Mouse (Mus musculus) forebrain, embryonic 10.5 days (tissue): ENCODE measurements at regions not wholly inside any gene's neighbourhood (a gene's known extent, or its start where the extent isn't known, plus 50 kb on each side); places are given as distances from the start of the nearest gene placed in this dataset.

Experiments used
- DNase-seq: peaks from one replicate; pipeline ENCODE4 v3.0.0-alpha.2; 2017; ENCODE audit warnings: low spot score; ENCODE audit errors: extremely low spot score
- H3K27ac ChIP-seq: fragments of 300-500 bp; sonication (generic); 2 replicates; pipeline ENCODE4 v1.5.1; 2016; ENCODE audit warnings: mild to moderate bottlenecking
- H3K27me3 ChIP-seq: fragments of 300-500 bp; sonication (generic); 2 replicates; pipeline ENCODE4 v1.6.1; 2016; ENCODE audit warnings: mild to moderate bottlenecking; ENCODE audit not compliant: poor library complexity, severe bottlenecking
- H3K36me3 ChIP-seq: fragments of 300-500 bp; sonication (generic); replicated peaks from 2 replicates; pipeline ENCODE4 v1.6.1; 2016; ENCODE audit warnings: mild to moderate bottlenecking, moderate library complexity
- H3K4me1 ChIP-seq: fragments of 300-500 bp; sonication (generic); 2 replicates; pipeline ENCODE4 v1.6.1; 2016
- H3K4me3 ChIP-seq: fragments of 300-500 bp; sonication (generic); 2 replicates; pipeline ENCODE4 v1.5.1; 2016; ENCODE audit warnings: mild to moderate bottlenecking, moderate library complexity
- H3K9me3 ChIP-seq: fragments of 300-500 bp; sonication (generic); 2 replicates; pipeline ENCODE4 v1.6.1; 2016; ENCODE audit warnings: mild to moderate bottlenecking, moderate library complexity
- WGBS: fragments of 180-500 bp; shearing (Covaris S2); methylation state at CpG from one replicate; pipeline ENCODE4 v1.1.7; 2016; 5-methylcytosine and 5-hydroxymethylcytosine counted together

GRCm38 (mm10) chr2:75763252-75763651 is 58.8 kb upstream of the Nfe2l2 start:
- H3K36me3 ChIP-seq, result no peaks in the 10 kb centered on the region
- peaks cover 3% of the 10 kb centered on the region; the same call in 1 of the 2 replicates for H3K27me3 ChIP-seq
- no peak overlapping the region for H3K4me3 ChIP-seq
- no peaks in the 10 kb centered on the region for H3K9me3 ChIP-seq
- no peak for DNase-seq
- peaks cover 35% of the 10 kb centered on the region for H3K4me1 ChIP-seq
- no peak overlapping the region for H3K27ac ChIP-seq
- WGBS, result 76% methylated on average over 3 of the region's 3 CpGs

GRCm38 (mm10) chr2:75762030-75762429 is 57.6 kb upstream of the Nfe2l2 start:
- WGBS, result 89% methylated on average over 5 of the region's 5 CpGs
- Histone ChIP-seq H3K27me3 (peaks cover 8% of the 10 kb centered on the region; the same call in 1 of the 2 replicates), H3K27ac (no peak overlapping the region), H3K36me3 (no peaks in the 10 kb centered on the region), H3K9me3 (no peaks in the 10 kb centered on the region), H3K4me1 (peaks cover 38% of the 10 kb centered on the region), H3K4me3 (no peak overlapping the region)
- no peak for DNase-seq

- H3K4me3 ChIP-seq, result no peak overlapping the region
These were observed 57.2 kb upstream of the Nfe2l2 start for GRCm38 (mm10) chr2:75761626-75762025.

GRCm38 (mm10) chr2:75759196-75759885 is 54.9 kb upstream of the Nfe2l2 start:
- 62% methylated on average over 11 of the region's 11 CpGs for WGBS
- peaks cover 50% of the 10 kb centered on the region for H3K4me1 ChIP-seq
- no peak for DNase-seq
- H3K27ac ChIP-seq, result peak overlapping the region; percentile 62
- no peak overlapping the region for H3K4me3 ChIP-seq
- no peaks in the 10 kb centered on the region for H3K9me3 ChIP-seq
- no peaks in the 10 kb centered on the region for H3K36me3 ChIP-seq
- H3K27me3 ChIP-seq, result peaks cover 8% of the 10 kb centered on the region; the same call in 1 of the 2 replicates

More at GRCm38 (mm10) chr2:75761626-75762025, 57.2 kb upstream of the Nfe2l2 start:
- Histone ChIP-seq H3K4me1 (peaks cover 42% of the 10 kb centered on the region), H3K9me3 (no peaks in the 10 kb centered on the region), H3K27me3 (peaks cover 8% of the 10 kb centered on the region; the same call in 1 of the 2 replicates), H3K27ac (no peak overlapping the region), H3K36me3 (no peaks in the 10 kb centered on the region)
- no peak for DNase-seq
- WGBS, result 89% methylated on average over 9 of the region's 9 CpGs

GRCm38 (mm10) chr2:75758277-75758676 is 53.8 kb upstream of the Nfe2l2 start:
- Histone ChIP-seq H3K27me3 (peaks cover 8% of the 10 kb centered on the region; the same call in 1 of the 2 replicates), H3K36me3 (no peaks in the 10 kb centered on the region), H3K4me1 (peaks cover 50% of the 10 kb centered on the region), H3K4me3 (no peak overlapping the region), H3K9me3 (no peaks in the 10 kb centered on the region), H3K27ac (peak overlapping the region; percentile 62)
- WGBS, result 82% methylated on average over 6 of the region's 6 CpGs
- no peak for DNase-seq

- H3K27me3 ChIP-seq, result peaks cover 8% of the 10 kb centered on the region; the same call in 1 of the 2 replicates
- peak overlapping the region; percentile 36; the same call in 1 of the 2 replicates for H3K27ac ChIP-seq
- DNase-seq, result no peak
- no peaks in the 10 kb centered on the region for H3K36me3 ChIP-seq
- peaks cover 54% of the 10 kb centered on the region for H3K4me1 ChIP-seq
- 49% methylated on average over 16 of the region's 16 CpGs for WGBS
- no peaks in the 10 kb centered on the region for H3K9me3 ChIP-seq
- no peak overlapping the region for H3K4me3 ChIP-seq
These were observed 52.5 kb upstream of the Nfe2l2 start for GRCm38 (mm10) chr2:75756704-75757638.

DNA sequence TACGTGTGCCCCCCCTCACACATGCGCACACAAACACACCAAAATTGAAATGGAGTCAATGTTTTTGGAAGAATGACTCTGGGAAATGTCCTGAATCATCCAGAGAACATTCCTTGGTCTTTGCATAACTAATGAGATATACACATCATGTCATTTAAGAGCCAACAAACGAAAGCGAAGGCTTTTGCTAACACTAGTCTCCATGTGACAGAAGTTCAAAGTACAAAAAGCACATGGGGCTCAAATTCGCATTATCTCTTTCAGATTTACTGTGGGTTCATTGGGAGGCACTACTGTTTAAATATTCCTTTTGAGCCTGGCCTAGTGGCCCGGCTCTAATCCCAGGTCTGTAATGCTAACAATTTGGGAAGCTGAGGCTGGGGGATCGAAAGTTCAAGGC is 50.2 kb upstream of the Nfe2l2 start:
- Histone ChIP-seq H3K27me3 (peaks cover 8% of the 10 kb centered on the region; the same call in 1 of the 2 replicates), H3K36me3 (no peaks in the 10 kb centered on the region), H3K4me1 (peaks cover 45% of the 10 kb centered on the region), H3K9me3 (no peaks in the 10 kb centered on the region), H3K4me3 (no peak overlapping the region), H3K27ac (no peak overlapping the region)
- WGBS, result 89% methylated on average over 7 of the region's 7 CpGs
- DNase-seq, result no peak
